ENCODE assay signal across 12 mouse cellular contexts in the genomic region with DNA sequence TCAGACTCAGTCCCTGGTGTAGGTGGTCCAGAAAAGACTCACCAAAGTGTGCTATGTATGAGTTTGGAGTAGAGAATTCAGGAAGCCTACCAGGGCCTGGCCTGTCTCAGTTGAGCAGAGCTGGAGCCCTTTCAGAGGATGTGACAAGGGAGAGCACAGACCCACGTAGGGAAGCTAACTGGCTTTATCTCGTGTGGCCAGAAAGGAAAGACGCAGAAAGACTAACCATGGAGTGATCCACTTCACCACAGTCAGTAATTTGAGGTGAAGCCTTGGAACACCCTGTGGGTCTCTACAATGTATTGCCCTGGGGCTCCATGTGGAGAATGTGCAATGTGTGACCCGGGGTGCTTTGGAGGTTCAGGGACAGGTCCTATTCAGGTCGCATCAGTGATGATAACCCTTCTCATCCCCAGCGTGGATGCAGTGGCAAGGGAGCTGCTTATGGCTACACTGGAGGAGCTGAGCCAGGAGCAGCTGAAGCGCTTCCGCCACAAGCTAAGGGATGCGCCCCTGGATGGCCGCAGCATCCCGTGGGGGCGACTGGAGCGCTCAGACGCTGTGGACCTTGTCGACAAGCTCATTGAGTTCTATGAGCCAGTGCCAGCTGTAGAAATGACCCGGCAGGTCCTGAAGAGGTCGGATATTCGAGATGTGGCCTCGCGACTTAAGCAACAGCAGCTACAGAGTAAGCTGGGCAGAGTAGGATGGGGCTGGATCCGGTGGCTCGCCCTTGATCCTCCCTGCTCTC. TPM values are rescaled to one million over a fixed set of nuclear protein-coding genes. Genes with fewer than 3 reads are reported as not detected.
A peak's percentile ranks its signal among the peaks of the same experiment; 100 is the strongest.
DNase-seq lines count a peak whose midpoint lies in the region; ATAC-seq and TF ChIP-seq lines count a peak whose summit lies in the region.
"Had no signal": no experiment of that assay in that cellular context is flagged by ENCODE, and none has a peak within 500 bp of the region (broad histone marks: within the 10 kb centered on the region; RNA-seq: fewer than 3 reads in every experiment).

No protein-coding gene starts in this region.

- 24% methylated on average over 22 of the region's 22 CpGs for WGBS in liver, embryonic 12.5 days (ENCODE audit: insufficient replicate concordance)
- WGBS in hindbrain, embryonic 10.5 days = 27% methylated on average over 22 of the region's 22 CpGs
- WGBS in small intestine, adult 2 months = 16% methylated on average over 22 of the region's 22 CpGs

- no peak overlapping the region for H3K9ac ChIP-seq in liver, embryonic 12.5 days

- no peak for TF ChIP-seq POLR2A in small intestine, adult 2 months (IDR thresholded peaks at IDR 0.05; ENCODE audit: low read depth, low read length)

- no peak overlapping the region for H3K27ac ChIP-seq in liver, embryonic 12.5 days
- no peak overlapping the region for H3K27ac ChIP-seq in hindbrain, embryonic 10.5 days
- peak overlapping the region; percentile 92 for H3K27ac ChIP-seq in small intestine, adult 2 months (ENCODE audit: insufficient read depth, low read depth, low read length)
- H3K27ac ChIP-seq: left cerebral cortex, adult 2 months had no signal

- peak overlapping the region; percentile 63; the same call in 1 of the 2 replicates for H3K4me2 ChIP-seq in liver, embryonic 12.5 days

- H3K4me3 ChIP-seq in liver, embryonic 12.5 days = no peak overlapping the region
- peak overlapping the region; percentile 56; the same call in 1 of the 2 replicates for H3K4me3 ChIP-seq in hindbrain, embryonic 10.5 days
- peak overlapping the region; percentile 68 for H3K4me3 ChIP-seq in small intestine, adult 2 months (ENCODE audit: low read depth, low read length)

- H3K4me1 ChIP-seq in liver, embryonic 12.5 days = peaks cover 40% of the 10 kb centered on the region
- H3K4me1 ChIP-seq in hindbrain, embryonic 10.5 days (replicated peaks) = peaks cover 23% of the 10 kb centered on the region
- H3K4me1 ChIP-seq in small intestine, adult 2 months (ENCODE audit: control insufficient read depth, insufficient read depth, insufficient read length, low read length) = peaks cover 26% of the 10 kb centered on the region

- H3K9me3 ChIP-seq in liver, embryonic 12.5 days (replicated peaks) = no peaks in the 10 kb centered on the region
- no peaks in the 10 kb centered on the region for H3K9me3 ChIP-seq in hindbrain, embryonic 10.5 days

- TF ChIP-seq CTCF in small intestine, adult 2 months (IDR thresholded peaks at IDR 0.05; ENCODE audit: extremely low read depth, insufficient read length, insufficient replicate concordance, low read depth, low read length) = 0 out of 2 replicates have a peak, but pooled peaks have one; percentile 2

- H3K36me3 ChIP-seq in liver, embryonic 12.5 days = no peaks in the 10 kb centered on the region
- no peaks in the 10 kb centered on the region for H3K36me3 ChIP-seq in hindbrain, embryonic 10.5 days
- H3K36me3 ChIP-seq in small intestine, adult 2 months (ENCODE audit: control insufficient read depth, insufficient read depth, low read length) = peaks cover 36% of the 10 kb centered on the region

- no peak for ATAC-seq in liver, embryonic 12.5 days

- H3K27me3 ChIP-seq in liver, embryonic 12.5 days (replicated peaks) = peaks cover 79% of the 10 kb centered on the region
- peaks cover 85% of the 10 kb centered on the region for H3K27me3 ChIP-seq in hindbrain, embryonic 10.5 days (ENCODE audit: insufficient read depth, poor library complexity, severe bottlenecking)
- H3K27me3 ChIP-seq in small intestine, adult 2 months (ENCODE audit: control insufficient read depth, insufficient read depth, low read length) = no peaks in the 10 kb centered on the region

- no peak for DNase-seq in liver
- no peak for DNase-seq in hindbrain, embryonic 10.5 days (ENCODE audit: low spot score)
- DNase-seq in kidney, postnatal 25 days = peak; percentile 46 to 73
- DNase-seq in cerebellum, adult 8-10 months = no peak
- DNase-seq in ovary, postnatal 10 days (ENCODE audit: low spot score) = no peak
- no peak for DNase-seq in cerebellum, postnatal 10 days
- DNase-seq: gastrocnemius, postnatal 14 days; thymus, adult 2 months had no signal

RNA-seq across cellular contexts. Expression of gene Nlrp6, which starts 0.7 kb away (rescaled TPM):
- polyA plus RNA-seq in liver, embryonic 12.5 days (2016; fragmentation: Nextera tagmentation; extraction: Ambion mirVana) = 1.1 and 1.4 TPM in 2 replicates
- 0.21 TPM in 1 of 2 replicates, not detected in the other for polyA plus RNA-seq in hindbrain, embryonic 10.5 days (2016; fragmentation: Nextera tagmentation; extraction: Ambion mirVana)
- polyA plus RNA-seq in small intestine, adult 2 months (2012; rRNA removed) = 45.0 and 110 TPM in 2 replicates

RNA-seq across cellular contexts. Expression of gene Pgghg, which starts 19.8 kb away (rescaled TPM):
- polyA plus RNA-seq in liver, embryonic 12.5 days (2016; fragmentation: Nextera tagmentation; extraction: Ambion mirVana) = 7.8 and 7.9 TPM in 2 replicates
- 16.8 and 17.0 TPM in 2 replicates for polyA plus RNA-seq in hindbrain, embryonic 10.5 days (2016; fragmentation: Nextera tagmentation; extraction: Ambion mirVana)
- polyA plus RNA-seq in small intestine, adult 2 months (2012; rRNA removed) = 10.8 and 15.1 TPM in 2 replicates

RNA-seq across cellular contexts. Expression of gene Cox8b, which starts 21.2 kb away (rescaled TPM):
- polyA plus RNA-seq in liver, embryonic 12.5 days (2016; fragmentation: Nextera tagmentation; extraction: Ambion mirVana) = not detected in 2 replicates
- not detected in 2 replicates for polyA plus RNA-seq in hindbrain, embryonic 10.5 days (2016; fragmentation: Nextera tagmentation; extraction: Ambion mirVana)
- polyA plus RNA-seq in small intestine, adult 2 months (2012; rRNA removed) = 1.1 and 1.2 TPM in 2 replicates

RNA-seq across cellular contexts. Expression of gene Ifitm5, which starts 28.7 kb away (rescaled TPM):
- 0.94 and 0.99 TPM in 2 replicates for polyA plus RNA-seq in liver, embryonic 12.5 days (2016; fragmentation: Nextera tagmentation; extraction: Ambion mirVana)
- polyA plus RNA-seq in hindbrain, embryonic 10.5 days (2016; fragmentation: Nextera tagmentation; extraction: Ambion mirVana) = 1.3 and 2.7 TPM in 2 replicates
- polyA plus RNA-seq in small intestine, adult 2 months (2012; rRNA removed) = 0.56 and 0.87 TPM in 2 replicates

RNA-seq across cellular contexts. Expression of gene Gm45717, which starts 34.3 kb away (rescaled TPM):
- not detected in 2 replicates for polyA plus RNA-seq in liver, embryonic 12.5 days (2016; fragmentation: Nextera tagmentation; extraction: Ambion mirVana)
- 0.35 and 0.80 TPM in 2 replicates for polyA plus RNA-seq in hindbrain, embryonic 10.5 days (2016; fragmentation: Nextera tagmentation; extraction: Ambion mirVana)
- polyA plus RNA-seq in small intestine, adult 2 months (2012; rRNA removed) = 1.1 TPM in 1 of 2 replicates, not detected in the other
- polyA plus RNA-seq: lung, embryonic 16.5 days; thymus, adult 2 months had no signal

Comparison
In these comparisons a context has a peak if more than half of its experiments do, and no peak if none do; other contexts are left out.
1. DNase-seq: peak in kidney, postnatal 25 days (2 of 2); none in liver (single experiment), hindbrain, embryonic 10.5 days (single experiment), cerebellum, adult 8-10 months (single experiment), ovary, postnatal 10 days (single experiment) and cerebellum, postnatal 10 days (0 of 2).
2. RNA of gene Nlrp6, which starts 0.7 kb away (polyA plus RNA-seq): 45.0 to 110 TPM in small intestine, adult 2 months; 1.1 to 1.4 TPM in liver, embryonic 12.5 days and 0.21 TPM in hindbrain, embryonic 10.5 days; every median in the first group is over 10 times any median in the second.